Mouse (Mus musculus): ENCODE results near the gene Rnaseh2b. TPM values are rescaled to one million over a fixed set of nuclear protein-coding genes. Genes with fewer than 3 reads are reported as not detected.

The Rnaseh2b gene
- polyA plus RNA-seq, 1 experiment, result 15.3 TPM

GRCm38 (mm10) chr14:62379391-62379790 is 87.0 kb downstream of the Rnaseh2b start:
- H3K79me2 ChIP-seq (ENCODE audit: control insufficient read depth, insufficient read depth), result no peaks in the 10 kb centered on the region
- no peaks in the 10 kb centered on the region for H3K79me3 ChIP-seq (ENCODE audit: low read depth)
- TF ChIP-seq MAX (IDR thresholded peaks at IDR 0.05), result no peak
- TF ChIP-seq CTCF (IDR thresholded peaks at IDR 0.05; ENCODE audit: control insufficient read depth, insufficient read depth, insufficient read length), result no peak
- no peak for TF ChIP-seq MYOD1 (IDR thresholded peaks at IDR 0.05; ENCODE audit: control insufficient read depth, insufficient read length, low read depth)
- no peak for TF ChIP-seq MYOG (IDR thresholded peaks at IDR 0.05; ENCODE audit: control insufficient read depth, extremely low read depth, insufficient read length)
- TF ChIP-seq CEBPB (IDR thresholded peaks at IDR 0.05; ENCODE audit: low read depth), result no peak
- no peak for TF ChIP-seq FOSL1 (IDR thresholded peaks at IDR 0.05; ENCODE audit: insufficient read depth, low read length, poor library complexity, severe bottlenecking)
- no peak for TF ChIP-seq USF1 (IDR thresholded peaks at IDR 0.05; ENCODE audit: low read depth)
- peaks cover 8% of the 10 kb centered on the region for H3K36me3 ChIP-seq (ENCODE audit: control insufficient read depth, insufficient read depth)
- no peak overlapping the region for H3K4me3 ChIP-seq (ENCODE audit: insufficient read depth, poor library complexity, severe bottlenecking)
- no peak overlapping the region for H3ac ChIP-seq (ENCODE audit: control insufficient read depth, insufficient read length, low read depth)
- H3K27me3 ChIP-seq (ENCODE audit: control insufficient read depth, insufficient read depth, insufficient read length), result no peaks in the 10 kb centered on the region

- Histone ChIP-seq H3ac (ENCODE audit: control insufficient read depth, insufficient read length, low read depth) (no peak overlapping the region), H3K79me3 (ENCODE audit: low read depth) (no peaks in the 10 kb centered on the region), H3K79me2 (ENCODE audit: control insufficient read depth, insufficient read depth) (no peaks in the 10 kb centered on the region), H3K27me3 (ENCODE audit: control insufficient read depth, insufficient read depth, insufficient read length) (no peaks in the 10 kb centered on the region), H3K36me3 (ENCODE audit: control insufficient read depth, insufficient read depth) (peaks cover 8% of the 10 kb centered on the region), H3K4me3 (ENCODE audit: insufficient read depth, poor library complexity, severe bottlenecking) (no peak overlapping the region)
- TF ChIP-seq CTCF (IDR thresholded peaks at IDR 0.05; ENCODE audit: control insufficient read depth, insufficient read depth, insufficient read length), result no peak
- TF ChIP-seq MAX (IDR thresholded peaks at IDR 0.05), result no peak
- no peak for TF ChIP-seq FOSL1 (IDR thresholded peaks at IDR 0.05; ENCODE audit: insufficient read depth, low read length, poor library complexity, severe bottlenecking)
Observed at GRCm38 (mm10) chr14:62380606-62381005, 88.2 kb downstream of the Rnaseh2b start.

- H3K79me2 ChIP-seq (ENCODE audit: control insufficient read depth, insufficient read depth), result no peaks in the 10 kb centered on the region
- H3ac ChIP-seq (ENCODE audit: control insufficient read depth, insufficient read length, low read depth), result no peak overlapping the region
- H3K36me3 ChIP-seq (ENCODE audit: control insufficient read depth, insufficient read depth), result peaks cover 1% of the 10 kb centered on the region
- H3K4me3 ChIP-seq (ENCODE audit: insufficient read depth, poor library complexity, severe bottlenecking), result no peak overlapping the region
- H3K27me3 ChIP-seq (ENCODE audit: control insufficient read depth, insufficient read depth, insufficient read length), result no peaks in the 10 kb centered on the region
- no peaks in the 10 kb centered on the region for H3K79me3 ChIP-seq (ENCODE audit: low read depth)
- TF ChIP-seq MYOD1 (IDR thresholded peaks at IDR 0.05; ENCODE audit: control insufficient read depth, insufficient read length, low read depth), result no peak
Observed at GRCm38 (mm10) chr14:62383109-62383508, 90.7 kb downstream of the Rnaseh2b start.

- Histone ChIP-seq H3K79me3 (ENCODE audit: low read depth) (no peaks in the 10 kb centered on the region), H3ac (ENCODE audit: control insufficient read depth, insufficient read length, low read depth) (no peak overlapping the region), H3K36me3 (ENCODE audit: control insufficient read depth, insufficient read depth) (no peaks in the 10 kb centered on the region), H3K79me2 (ENCODE audit: control insufficient read depth, insufficient read depth) (no peaks in the 10 kb centered on the region), H3K4me3 (ENCODE audit: insufficient read depth, poor library complexity, severe bottlenecking) (no peak overlapping the region), H3K27me3 (ENCODE audit: control insufficient read depth, insufficient read depth, insufficient read length) (no peaks in the 10 kb centered on the region)
- TF ChIP-seq MAX (IDR thresholded peaks at IDR 0.05) (no peak), MYOG (IDR thresholded peaks at IDR 0.05; ENCODE audit: control insufficient read depth, extremely low read depth, insufficient read length) (no peak), CEBPB (IDR thresholded peaks at IDR 0.05; ENCODE audit: low read depth) (no peak), USF1 (IDR thresholded peaks at IDR 0.05; ENCODE audit: low read depth) (no peak), FOSL1 (IDR thresholded peaks at IDR 0.05; ENCODE audit: insufficient read depth, low read length, poor library complexity, severe bottlenecking) (no peak), CTCF (IDR thresholded peaks at IDR 0.05; ENCODE audit: control insufficient read depth, insufficient read depth, insufficient read length) (no peak), MYOD1 (IDR thresholded peaks at IDR 0.05; ENCODE audit: control insufficient read depth, insufficient read length, low read depth) (no peak)
Observed at GRCm38 (mm10) chr14:62383786-62384299, 91.5 kb downstream of the Rnaseh2b start.

GRCm38 (mm10) chr14:62389064-62389728 is 96.8 kb downstream of the Rnaseh2b start:
- Histone ChIP-seq H3K79me2 (ENCODE audit: control insufficient read depth, insufficient read depth) (no peaks in the 10 kb centered on the region), H3K79me3 (ENCODE audit: low read depth) (no peaks in the 10 kb centered on the region), H3ac (ENCODE audit: control insufficient read depth, insufficient read length, low read depth) (no peak overlapping the region), H3K4me3 (ENCODE audit: insufficient read depth, poor library complexity, severe bottlenecking) (no peak overlapping the region), H3K36me3 (ENCODE audit: control insufficient read depth, insufficient read depth) (no peaks in the 10 kb centered on the region), H3K27me3 (ENCODE audit: control insufficient read depth, insufficient read depth, insufficient read length) (no peaks in the 10 kb centered on the region)
- TF ChIP-seq CEBPB (IDR thresholded peaks at IDR 0.05; ENCODE audit: low read depth), result no peak

GRCm38 (mm10) chr14:62389729-62390536 is 97.5 kb downstream of the Rnaseh2b start:
- no peaks in the 10 kb centered on the region for H3K36me3 ChIP-seq (ENCODE audit: control insufficient read depth, insufficient read depth)
- TF ChIP-seq CEBPB (IDR thresholded peaks at IDR 0.05; ENCODE audit: low read depth) (no peak), MYOD1 (IDR thresholded peaks at IDR 0.05; ENCODE audit: control insufficient read depth, insufficient read length, low read depth) (no peak), MYOG (IDR thresholded peaks at IDR 0.05; ENCODE audit: control insufficient read depth, extremely low read depth, insufficient read length) (no peak), MAX (IDR thresholded peaks at IDR 0.05) (no peak)
- no peaks in the 10 kb centered on the region for H3K79me3 ChIP-seq (ENCODE audit: low read depth)
- H3K79me2 ChIP-seq (ENCODE audit: control insufficient read depth, insufficient read depth), result no peaks in the 10 kb centered on the region
- no peak overlapping the region for H3ac ChIP-seq (ENCODE audit: control insufficient read depth, insufficient read length, low read depth)
- no peak overlapping the region for H3K4me3 ChIP-seq (ENCODE audit: insufficient read depth, poor library complexity, severe bottlenecking)
- no peaks in the 10 kb centered on the region for H3K27me3 ChIP-seq (ENCODE audit: control insufficient read depth, insufficient read depth, insufficient read length)

Measured in C2C12 (cell line).